ENCODE assay signal across 21 mouse cellular contexts in the genomic region with DNA sequence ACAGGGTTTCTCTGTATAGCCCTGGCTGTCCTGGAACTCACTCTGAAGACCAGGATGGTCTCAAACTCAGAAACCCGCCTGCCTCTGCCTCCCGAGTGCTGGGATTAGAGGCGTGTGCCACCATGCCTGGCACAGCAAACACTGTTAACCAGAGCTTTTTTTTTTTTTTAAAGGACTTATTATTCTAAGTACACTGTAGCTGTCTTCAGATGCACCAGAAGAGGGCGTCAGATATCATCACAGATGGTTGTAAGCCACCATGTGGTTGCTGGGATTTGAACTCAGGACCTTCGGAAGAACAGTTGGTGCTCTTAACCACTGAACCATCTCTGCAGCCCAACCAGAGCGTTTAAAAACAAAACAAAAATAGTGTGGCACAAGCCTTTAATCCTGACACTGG. TPM values are rescaled to one million over a fixed set of nuclear protein-coding genes. Genes with fewer than 3 reads are reported as not detected.
"Had no signal": no experiment of that assay in that cellular context is flagged by ENCODE, and none has a peak within 500 bp of the region (broad histone marks: within the 10 kb centered on the region; RNA-seq: fewer than 3 reads in every experiment).

No protein-coding gene starts in this region.

RNA-seq across cellular contexts. Expression of a gene that starts 7.9 kb away (rescaled TPM):
- total RNA-seq: granulocyte monocyte progenitor cell, adult 5-6 weeks; heart, postnatal 25 days; layer of hippocampus, adult 8-10 months; layer of hippocampus, postnatal 14 days; layer of hippocampus, postnatal 36 days; left cerebral cortex, adult 18-20 months; left cerebral cortex, adult 8-10 months; left cerebral cortex, postnatal 10 days; left cerebral cortex, postnatal 25 days; left cerebral cortex, postnatal 4 days had no signal
- polyA plus RNA-seq: heart, embryonic 10.5 days; heart, embryonic 12.5 days; heart, embryonic 14.5 days; hindbrain, embryonic 12.5 days; hindbrain, embryonic 14.5 days; hindbrain, embryonic 16.5 days; inflammation-experienced regulatory T-cells, adult 6 months; intestine, embryonic 15.5 days; liver, adult 2 months; liver, embryonic 12.5 days; liver, embryonic 14.5 days had no signal

RNA-seq across cellular contexts. Expression of a gene that starts 28.3 kb away (rescaled TPM):
- total RNA-seq: granulocyte monocyte progenitor cell, adult 5-6 weeks; left cerebral cortex, postnatal 25 days had no signal
- polyA plus RNA-seq: inflammation-experienced regulatory T-cells, adult 6 months had no signal
